Mouse (Mus musculus): Measurements from ENCODE around the gene Glmp.
A peak's percentile ranks its signal among the peaks of the same experiment; 100 is the strongest.
"Not testable (repeated sequence)": the region's sequence is repeated elsewhere in the genome, so short reads cannot be mapped to it uniquely, and the experiment has no call there.

Gene Glmp

DNA sequence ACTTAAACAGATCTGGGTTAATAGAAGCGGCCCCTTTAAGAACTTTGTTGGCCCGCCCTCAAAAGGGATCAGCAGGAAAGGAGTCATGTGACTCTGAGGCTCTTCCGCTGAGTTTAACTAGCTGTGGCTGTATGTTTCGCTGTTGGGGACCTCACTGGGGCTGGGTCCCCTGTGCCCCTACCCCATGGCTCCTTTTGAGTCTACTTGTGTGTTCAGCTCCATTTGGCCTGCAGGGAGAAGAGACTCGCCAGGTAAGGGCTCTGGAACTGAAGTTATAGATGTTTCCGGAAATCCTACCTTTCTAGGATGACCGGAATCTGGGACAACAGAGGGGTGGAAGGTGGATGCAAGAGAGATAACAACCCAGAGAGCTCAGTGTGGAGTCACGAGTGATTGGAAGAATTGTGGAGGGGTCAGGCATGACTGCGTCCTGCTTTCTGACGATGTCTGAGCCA is at the start of gene Glmp:
Gene Glmp, plus strand, starts transcription at position 73 of the 455 bp plus-strand sequence.
- DNase-seq (ENCODE audit: low spot score): no peak

GRCm38 (mm10) chr3:88276121-88276520 is 48.7 kb upstream of the Glmp start:
- DNase-seq (ENCODE audit: low spot score): no peak

GRCm38 (mm10) chr3:88276529-88277143 is 48.2 kb upstream of the Glmp start:
- DNase-seq (ENCODE audit: low spot score): peak; percentile 39

GRCm38 (mm10) chr3:88280035-88280434 is 44.8 kb upstream of the Glmp start:
- no peak for DNase-seq (ENCODE audit: low spot score)

- not testable (repeated sequence) for DNase-seq (ENCODE audit: low spot score)
These were observed 43.5 kb upstream of the Glmp start for GRCm38 (mm10) chr3:88281141-88281916.

GRCm38 (mm10) chr3:88284815-88285564 is 39.8 kb upstream of the Glmp start:
- not testable (repeated sequence) for DNase-seq (ENCODE audit: low spot score)

- not testable (repeated sequence) for DNase-seq (ENCODE audit: low spot score)
These were observed 39.3 kb upstream of the Glmp start for GRCm38 (mm10) chr3:88285565-88285895.

GRCm38 (mm10) chr3:88287110-88287509 is 37.7 kb upstream of the Glmp start, which contains the start of gene Gm38392:
TSS of gene Gm38392 (minus strand) at chr3:88287210.
- DNase-seq (ENCODE audit: low spot score): no peak

DNA sequence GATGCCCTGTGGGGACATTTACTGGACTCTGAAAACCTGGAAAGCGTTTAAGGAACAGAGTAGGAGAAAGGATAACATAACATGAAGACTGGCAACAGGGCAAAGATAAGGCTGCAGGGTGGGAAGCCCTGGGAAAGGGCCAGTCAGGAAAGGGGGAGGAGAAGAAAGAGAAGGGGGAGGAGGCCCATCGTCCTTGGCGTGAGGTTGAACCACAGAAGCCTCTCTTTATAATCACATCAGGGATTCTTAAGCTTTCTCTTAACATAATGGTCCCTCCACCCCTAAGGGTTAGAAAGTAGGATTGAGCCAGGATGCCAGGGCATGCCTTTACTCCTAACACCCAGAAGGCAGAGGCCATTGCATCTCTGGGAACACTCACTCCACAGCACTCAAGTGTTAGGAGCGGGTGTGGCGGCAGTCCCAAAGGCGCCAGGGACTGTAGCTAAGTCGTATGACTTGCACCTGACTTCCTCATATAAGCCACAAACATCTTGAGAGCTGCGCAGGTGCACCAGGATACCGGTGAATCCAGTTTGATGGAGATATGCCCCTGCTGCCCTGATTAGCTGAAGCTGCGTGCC is 36.6 kb upstream of the Glmp start:
- not testable (repeated sequence) for DNase-seq (ENCODE audit: low spot score)

DNA sequence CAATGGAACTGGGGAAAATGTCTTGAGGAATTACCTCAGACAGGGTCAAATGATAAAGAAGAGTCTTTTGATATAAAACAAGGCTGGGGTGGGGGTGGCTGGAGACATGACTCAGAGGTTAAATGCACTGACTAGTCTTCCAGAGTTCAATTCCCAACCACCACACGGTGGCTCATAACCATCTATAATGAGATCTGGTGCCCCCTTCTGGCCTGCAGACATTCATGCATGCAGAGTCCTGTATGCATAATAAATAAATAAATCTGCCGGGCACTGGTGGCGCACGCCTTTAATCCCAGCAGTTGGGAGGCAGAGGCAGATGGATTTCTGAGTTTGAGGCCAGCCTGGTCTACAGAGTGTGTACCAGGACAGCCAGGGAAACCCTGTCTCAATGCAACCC is 32.9 kb upstream of the Glmp start:
- peak; percentile 28 for DNase-seq (ENCODE audit: low spot score)

DNA sequence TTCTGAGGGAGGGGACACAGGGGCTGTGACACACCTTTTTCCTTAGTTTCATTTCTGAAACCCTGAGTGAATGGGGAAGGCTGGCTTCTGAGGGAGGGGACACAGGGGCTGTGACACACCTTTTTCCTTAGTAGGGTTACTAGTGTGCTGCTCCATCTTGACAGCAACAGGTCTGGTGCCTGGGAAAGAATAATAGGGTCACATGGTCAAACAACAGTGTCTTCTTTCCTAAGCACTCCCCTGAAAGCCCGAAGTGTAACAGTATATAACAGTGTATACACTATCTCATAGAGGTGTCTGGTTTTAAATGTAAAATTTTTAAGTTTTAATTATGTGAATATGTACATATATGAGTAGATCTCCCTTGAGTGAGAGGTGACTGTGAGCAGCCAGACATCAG is 29.6 kb upstream of the Glmp start:
- DNase-seq (ENCODE audit: low spot score): not testable (repeated sequence)

- DNase-seq (ENCODE audit: low spot score): no peak
These were observed 28.7 kb upstream of the Glmp start for GRCm38 (mm10) chr3:88296110-88296560.

GRCm38 (mm10) chr3:88296561-88297318 is 28.1 kb upstream of the Glmp start, which contains the start of the genes Tsacc and Cct3:
TSS of gene Tsacc (minus strand) at chr3:88296999.
TSS of gene Cct3 (plus strand) at chr3:88297116.
- peak; percentile 99 for DNase-seq (ENCODE audit: low spot score)

- peak; percentile 50 for DNase-seq (ENCODE audit: low spot score)
These were observed 27.4 kb upstream of the Glmp start for GRCm38 (mm10) chr3:88297321-88297851.

DNA sequence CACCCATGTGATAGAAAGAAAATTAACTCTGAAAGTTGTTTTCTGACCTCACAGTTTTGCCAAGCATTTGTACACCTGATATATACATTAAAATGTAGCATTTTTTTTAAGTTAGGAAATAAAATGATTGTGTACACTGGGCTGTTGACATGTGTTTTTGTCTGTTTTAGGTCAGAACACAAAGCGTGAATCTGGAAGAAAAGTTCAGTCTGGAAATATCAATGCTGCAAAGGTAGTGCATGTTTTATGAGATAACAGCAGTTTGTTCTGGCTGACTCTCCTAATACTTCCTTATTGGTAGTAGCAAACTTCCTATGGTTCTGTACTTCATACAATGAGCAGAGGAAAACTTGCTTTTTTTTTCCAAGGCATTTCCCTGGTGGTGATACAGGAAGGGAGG is 25.7 kb upstream of the Glmp start:
- DNase-seq (ENCODE audit: low spot score): no peak

DNA sequence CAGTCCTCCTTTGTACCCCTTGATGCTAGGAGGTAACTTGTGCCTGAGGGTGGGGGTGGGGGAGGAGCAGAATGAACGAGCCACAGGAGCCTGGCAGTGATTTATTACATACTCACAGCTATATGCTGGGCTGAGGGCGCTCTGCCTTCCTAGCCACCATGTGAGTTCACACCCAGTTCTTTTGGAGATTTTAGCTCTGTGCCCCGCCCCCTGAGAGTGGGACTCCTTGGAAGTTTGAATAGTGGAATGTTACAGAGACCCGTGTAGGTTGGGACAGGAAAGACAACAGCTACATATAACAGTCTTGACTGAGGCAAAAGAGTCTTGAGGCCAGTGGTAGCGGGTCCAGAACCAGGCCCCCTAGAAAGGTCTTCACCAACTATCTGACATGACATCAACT is 4.1 kb downstream of the Glmp start:
- DNase-seq (ENCODE audit: low spot score): no peak

DNA sequence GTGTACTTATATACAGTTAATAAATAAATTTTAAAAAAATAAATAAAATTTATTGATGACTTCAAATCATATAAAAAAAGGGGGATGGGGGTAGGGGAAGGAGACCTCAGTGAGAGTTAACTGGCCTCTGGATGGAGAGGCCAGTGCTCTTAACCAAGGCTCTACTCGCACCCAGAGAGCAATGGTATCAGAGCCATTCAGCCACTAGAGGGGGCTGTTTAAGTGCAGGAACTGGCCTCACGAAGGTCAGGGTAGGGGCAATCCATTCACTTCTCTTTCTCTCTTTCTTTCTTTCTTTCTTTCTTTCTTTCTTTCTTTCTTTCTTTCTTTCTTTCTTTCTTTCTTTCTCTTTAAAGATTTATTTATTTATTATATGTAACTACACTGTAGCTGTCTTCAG is 6.5 kb downstream of the Glmp start:
- DNase-seq (ENCODE audit: low spot score): peak; percentile 58

DNA sequence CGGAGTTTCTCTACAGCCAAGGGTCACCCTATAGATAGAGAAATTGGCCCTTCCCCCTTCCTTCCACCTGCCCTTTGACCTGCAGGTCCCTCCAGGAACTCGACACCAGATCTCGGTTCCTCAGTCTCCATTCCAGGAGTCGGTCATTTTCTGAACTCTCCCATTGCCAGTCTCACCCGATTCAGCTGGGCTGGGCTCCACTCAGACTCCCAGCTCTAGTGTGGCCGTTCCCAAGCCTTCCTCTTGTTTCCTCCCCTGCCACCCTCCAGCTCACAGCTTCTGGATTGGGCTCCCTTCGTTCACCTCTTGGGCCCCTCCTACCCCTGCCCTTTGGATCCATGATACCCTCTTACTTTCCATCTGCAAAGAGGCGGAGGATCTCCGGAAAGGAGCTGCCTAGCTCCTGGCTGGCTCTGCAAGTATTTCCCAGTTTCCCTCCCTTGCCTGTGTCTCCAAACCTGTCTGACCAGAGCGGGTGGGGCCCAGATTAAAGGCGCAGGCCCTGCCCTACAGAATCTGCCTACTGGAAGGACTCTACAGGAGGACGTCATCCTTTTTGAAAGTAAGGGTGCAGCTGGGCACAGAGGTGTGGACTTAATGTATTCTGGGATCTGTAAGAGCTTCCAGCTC is 9.3 kb downstream of the Glmp start:
- no peak for DNase-seq (ENCODE audit: low spot score)

DNA sequence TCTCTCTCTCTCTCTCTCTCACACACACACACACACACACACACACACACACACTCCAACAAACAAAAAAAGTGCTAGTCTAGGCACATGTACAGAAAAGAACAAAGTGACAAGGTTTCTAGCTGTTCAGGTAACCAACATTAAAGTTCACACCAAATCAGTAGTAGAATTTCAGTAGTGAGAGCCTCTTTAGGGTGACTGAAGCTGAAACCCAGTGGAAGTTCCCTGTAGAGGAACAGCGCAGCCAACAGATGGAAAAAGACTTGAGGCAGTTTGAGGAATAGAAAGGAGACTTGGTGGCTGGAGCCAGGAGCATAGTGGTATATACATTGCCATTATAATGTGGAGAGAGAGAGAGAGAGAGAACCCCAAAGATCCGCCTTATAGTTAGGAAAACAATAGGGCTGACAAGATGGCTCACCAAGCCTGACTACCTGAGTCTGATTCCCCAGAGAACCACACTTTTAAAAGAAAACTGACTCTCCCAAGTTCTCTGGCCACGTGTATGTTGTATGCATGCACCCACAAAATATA is 10.1 kb downstream of the Glmp start:
- no peak for DNase-seq (ENCODE audit: low spot score)

GRCm38 (mm10) chr3:88335436-88336053 is 10.7 kb downstream of the Glmp start:
- peak; percentile 38 for DNase-seq (ENCODE audit: low spot score)
